Mouse (Mus musculus) heart, postnatal 10 days (tissue): ENCODE data around the gene Pdilt. TPM values are rescaled to one million over a fixed set of nuclear protein-coding genes. Genes with fewer than 3 reads are reported as not detected.

Source experiments
- DNase-seq, 2 experiments: peaks; one replicate each; pipeline ENCODE4 v3.0.0; 2021
- intact Hi-C: fragments of 180-260 bp; cut with DNase I; formaldehyde crosslinking; loops from one replicate; pipeline ENCODE4 v1.15.1; 2025
- total RNA-seq, 2 experiments: library from RNA; stranded (reverse); gene quantifications; 2 replicates each; pipeline ENCODE4 v1.2.3; 2021

The Pdilt gene
- total RNA-seq, 2 experiments from 2014 or later = not detected

DNA sequence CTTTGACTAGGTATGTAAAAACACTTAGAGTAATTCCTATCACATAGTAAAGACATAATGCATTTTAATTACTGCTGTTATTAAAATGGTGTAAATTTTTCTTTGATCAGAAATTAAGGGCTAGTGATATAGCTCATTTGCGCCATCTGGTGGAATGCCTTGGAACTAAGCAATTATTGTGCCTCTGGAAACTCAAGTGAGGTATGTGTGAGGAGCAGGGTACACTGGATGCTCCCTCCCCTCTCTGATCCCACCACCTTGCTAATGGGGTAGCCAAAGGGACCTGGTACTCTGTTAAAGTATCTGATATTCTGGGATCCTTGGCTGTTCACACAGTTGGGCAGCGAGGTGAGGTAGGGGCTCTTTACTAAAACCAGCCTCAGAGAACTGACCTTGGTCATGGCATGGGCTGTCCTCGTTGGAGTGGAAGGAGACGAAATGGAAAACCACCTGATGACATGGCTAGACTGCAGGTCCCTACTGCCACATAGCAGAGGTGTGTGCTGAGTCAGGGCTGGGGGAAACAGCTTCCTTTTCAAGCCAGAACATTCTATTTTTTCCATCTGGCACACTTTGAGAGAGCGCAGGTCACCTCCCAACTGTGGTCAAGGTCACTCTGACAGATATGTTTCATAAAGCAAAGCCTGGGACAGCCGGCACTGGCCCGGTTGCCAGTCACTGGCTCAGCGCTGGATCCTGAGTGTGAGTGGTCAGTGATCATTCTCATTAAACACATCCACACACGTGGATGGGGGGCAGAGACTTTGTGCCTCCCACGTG, 7.6 kb downstream of the Pdilt start:
- intact Hi-C loops = loop anchor here (10.0 kb wide), 3 partner anchors 159 to 751 kb away; no protein-coding TSS in a partner anchor
- DNase-seq = peak; percentile 25 to 62

DNA sequence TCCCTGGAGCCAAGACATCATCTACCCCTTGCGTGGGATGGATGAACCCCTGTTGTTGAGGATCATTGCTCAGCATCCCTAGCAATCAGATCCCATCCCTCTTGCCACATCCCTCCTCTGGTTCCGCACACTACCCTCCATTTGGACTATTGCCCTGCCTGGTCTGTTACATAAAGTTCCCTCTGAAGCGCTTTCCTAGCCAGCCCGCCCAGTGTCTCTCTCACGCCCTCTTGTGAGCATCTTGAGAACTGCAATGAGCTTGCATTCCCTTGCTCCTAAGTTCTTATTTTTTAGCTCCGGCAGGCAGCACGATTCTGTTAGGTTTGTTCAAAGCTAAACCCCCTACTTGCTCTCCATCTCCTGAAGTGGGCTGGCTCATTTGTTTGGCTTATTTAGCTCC, 10.2 kb downstream of the Pdilt start:
- intact Hi-C loops = loop anchor here (10.0 kb wide), 3 partner anchors 162 to 748 kb away; no protein-coding TSS in a partner anchor
- DNase-seq = peak in 1 of 2 experiments; percentile 26

DNA sequence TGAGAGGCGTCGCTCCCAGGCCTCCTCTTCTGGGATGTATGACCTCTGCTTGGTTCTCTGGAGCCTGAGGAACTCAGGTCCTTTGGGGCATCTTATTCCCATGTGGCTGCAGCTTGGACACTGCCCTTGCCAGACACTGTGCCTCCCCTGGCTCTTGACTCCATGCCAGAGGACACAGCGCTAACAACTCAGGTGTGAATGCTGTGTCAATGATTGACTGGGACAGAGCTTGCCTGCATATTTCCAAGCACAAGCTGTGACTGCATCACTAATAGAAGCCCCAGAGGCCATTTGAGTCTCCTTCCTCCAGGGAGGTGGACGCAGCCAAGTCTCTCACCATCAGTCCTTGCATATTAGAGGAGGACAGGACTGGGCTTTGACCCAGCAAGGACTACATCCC, 12.1 kb downstream of the Pdilt start:
- DNase-seq = no peak
- intact Hi-C loops = loop anchor here (10.0 kb wide), 3 partner anchors 164 to 746 kb away; no protein-coding TSS in a partner anchor

DNA sequence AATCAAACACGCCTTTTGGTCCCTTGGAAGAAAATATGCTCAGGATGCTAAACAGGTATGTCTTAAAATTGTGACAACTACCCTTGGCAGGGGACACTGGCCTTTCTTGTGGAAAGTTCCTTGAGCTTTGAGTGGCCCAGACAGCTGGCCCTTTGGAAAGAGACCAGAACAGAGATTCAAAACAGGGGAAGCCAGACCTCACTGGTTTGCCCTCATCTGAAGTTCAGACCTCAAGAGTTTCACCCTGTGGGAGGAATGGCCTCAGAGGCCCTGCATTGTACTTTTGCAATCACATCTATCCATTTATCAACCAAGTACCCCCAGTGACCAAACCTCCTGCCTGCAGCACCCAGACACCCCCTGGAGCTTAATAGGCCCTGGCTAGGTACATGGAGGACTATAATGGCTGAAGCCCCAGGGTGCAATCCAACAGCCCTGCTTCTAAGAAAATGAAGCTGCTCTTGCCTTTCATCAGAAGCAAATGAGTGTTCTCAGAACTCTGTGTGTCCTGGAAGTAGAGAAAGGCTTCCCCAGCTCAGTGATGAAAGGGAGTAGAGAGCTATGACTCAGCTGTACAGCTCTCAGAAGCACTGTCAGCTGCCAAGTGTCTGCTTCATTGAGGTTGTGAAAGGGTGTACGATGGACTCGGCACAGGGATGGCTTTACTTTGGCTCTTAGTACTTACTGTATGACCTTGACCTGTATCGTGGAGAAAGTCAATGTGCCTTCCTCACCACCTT, 33.1 kb downstream of the Pdilt start:
- no peak for DNase-seq
- intact Hi-C loops = no loop called here

DNA sequence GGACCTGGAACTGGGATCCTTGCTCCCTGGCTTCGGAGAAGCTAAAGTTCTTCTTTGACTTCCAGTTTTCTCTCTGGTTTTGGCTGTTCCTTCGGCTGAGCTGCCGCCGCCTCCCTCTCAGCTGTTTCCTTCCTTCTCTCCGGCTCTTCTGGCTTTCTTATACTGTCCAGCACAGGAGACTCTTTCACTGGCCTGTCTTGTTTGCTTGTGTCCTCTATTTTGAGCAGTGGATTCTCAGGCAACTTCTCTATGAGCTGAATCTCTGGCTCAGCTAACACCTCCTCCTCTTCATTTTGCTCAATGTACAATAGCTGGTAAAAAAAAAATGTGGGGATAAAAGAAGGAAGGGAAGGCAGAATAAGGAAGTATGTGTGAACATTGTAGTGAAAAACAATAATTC, 36.6 kb downstream of the Pdilt start:
- intact Hi-C loops = no loop called here

DNA sequence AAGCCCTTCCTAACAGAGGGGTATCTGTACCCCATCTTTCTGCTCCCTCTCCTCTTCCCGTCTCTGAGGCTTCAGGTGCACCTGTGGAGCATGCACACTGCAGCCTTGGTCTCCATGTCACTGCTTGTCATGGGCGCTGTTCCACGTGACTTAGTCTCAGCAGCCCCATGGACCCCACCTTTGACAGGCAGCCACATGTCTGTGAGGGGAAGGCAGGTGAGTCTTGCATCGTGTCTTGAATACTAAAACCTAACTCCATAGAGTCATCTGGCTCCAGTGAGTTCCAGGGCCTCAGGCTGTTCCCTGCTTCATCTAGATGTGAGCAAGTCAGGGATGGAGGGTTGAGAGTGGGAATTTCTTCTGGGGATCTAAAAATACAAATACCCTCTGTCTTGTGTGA, 39.1 kb downstream of the Pdilt start:
- no peak for DNase-seq
- intact Hi-C loops = no loop called here

More for the DNA sequence above, 36.6 kb downstream of the Pdilt start:
- no peak for DNase-seq

DNA sequence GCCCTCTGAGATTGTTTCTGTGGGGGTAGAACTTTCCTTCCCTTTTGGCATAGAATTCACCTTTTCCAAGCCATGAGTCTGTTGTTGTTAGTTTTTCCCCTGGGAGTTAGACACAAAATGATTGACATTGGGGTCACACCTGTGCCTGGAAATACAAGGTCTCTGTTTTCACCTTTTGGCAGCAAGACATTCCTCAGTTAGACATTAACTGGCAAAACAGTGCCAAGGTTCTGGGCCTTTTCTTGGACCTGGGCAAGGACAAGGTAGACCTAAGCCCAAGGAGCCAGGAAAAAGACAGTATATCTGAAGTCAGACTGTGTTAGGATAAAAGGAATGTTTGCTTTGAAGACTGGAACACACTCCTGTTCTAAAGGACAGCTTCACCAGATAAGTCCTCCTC, 44.0 kb downstream of the Pdilt start, which contains the start of gene Umod:
Gene Umod (minus strand): TSS at position 27 of the 400 bp plus-strand sequence.
- intact Hi-C loops = no loop called here
- no peak for DNase-seq

DNA sequence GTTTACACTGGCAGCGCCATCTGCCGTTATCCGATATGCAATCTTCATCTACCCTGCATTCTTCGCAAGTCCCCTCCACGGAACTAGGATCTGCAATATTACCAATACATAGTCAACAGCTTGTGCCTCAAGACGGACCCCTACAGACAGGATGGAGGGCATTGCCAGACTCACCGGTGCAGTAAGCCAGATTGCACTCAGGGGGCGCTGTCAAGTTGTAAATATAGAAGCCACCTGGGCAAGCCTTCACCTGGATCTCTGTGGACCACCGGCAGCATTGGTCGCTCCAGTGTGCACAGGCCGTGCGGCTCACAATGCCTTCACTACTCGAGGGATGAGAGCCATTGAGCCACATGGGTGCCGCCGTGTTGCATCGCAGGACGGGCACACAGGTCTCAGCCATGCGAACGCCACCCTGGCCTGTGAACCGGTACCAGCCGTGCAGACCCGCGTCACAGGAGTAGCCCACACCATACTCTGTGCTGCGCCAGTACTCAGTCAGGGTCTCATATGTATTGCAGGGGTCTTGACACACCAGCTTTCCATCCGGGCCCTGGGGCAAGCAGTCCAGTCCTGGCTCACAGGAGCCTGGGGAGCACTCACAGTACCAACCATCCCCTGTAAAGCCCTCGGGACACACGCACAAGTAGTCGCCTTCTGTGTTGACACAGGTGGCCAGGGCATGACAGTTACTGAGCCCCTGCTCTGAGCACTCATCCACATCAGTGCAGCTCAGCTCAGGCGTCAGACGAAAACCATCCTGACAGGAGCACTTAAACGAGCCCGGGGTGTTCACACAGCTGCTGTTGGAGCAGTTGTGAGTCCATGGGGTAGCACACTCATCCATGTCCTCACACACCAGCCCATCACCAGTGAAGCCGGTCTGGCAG, 46.5 kb downstream of the Pdilt start:
- intact Hi-C loops = no loop called here
- DNase-seq = no peak

DNA sequence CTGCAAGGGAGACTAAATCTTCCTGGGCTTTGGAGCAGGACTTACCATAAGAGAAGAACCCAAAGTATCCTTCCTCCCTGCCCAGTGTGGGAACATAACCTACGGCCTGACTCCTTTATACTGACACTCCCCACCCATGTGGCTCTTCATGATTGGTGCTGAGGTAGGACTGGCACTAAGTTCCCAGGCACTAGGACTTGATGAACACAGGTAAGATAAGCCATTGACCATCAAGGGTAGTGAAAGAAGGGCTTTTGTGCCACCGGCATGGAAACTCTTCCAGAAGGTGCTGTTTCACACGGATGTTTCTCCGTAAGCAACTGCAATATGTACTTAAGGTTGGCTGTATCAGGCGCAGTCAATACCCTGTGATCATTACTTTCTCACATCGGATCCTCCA, 64.1 kb downstream of the Pdilt start, which contains the start of gene Gp2:
Gene Gp2 (minus strand): TSS at position 101 of the 400 bp plus-strand sequence.
- no peak for DNase-seq
- intact Hi-C loops = no loop called here

DNA sequence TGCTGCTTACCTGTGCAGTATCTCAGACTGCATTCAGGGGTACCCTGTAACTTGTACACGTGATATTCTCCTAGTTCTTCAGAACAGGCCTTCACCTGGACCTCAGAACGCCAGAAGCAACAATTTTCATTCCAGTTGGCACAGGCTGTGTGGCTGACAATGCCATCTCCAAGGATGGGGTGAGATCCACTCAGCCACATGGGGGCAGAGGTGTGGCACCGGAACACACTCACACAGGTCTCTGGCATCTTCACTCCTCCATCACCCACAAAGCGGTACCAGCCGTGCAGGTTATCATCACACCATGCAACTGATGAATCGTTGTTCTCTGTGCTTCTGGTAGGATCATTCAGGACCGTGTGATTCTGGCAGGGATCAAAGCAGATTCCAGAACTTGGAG, 69.1 kb downstream of the Pdilt start:
- intact Hi-C loops = no loop called here
- DNase-seq = no peak

DNA sequence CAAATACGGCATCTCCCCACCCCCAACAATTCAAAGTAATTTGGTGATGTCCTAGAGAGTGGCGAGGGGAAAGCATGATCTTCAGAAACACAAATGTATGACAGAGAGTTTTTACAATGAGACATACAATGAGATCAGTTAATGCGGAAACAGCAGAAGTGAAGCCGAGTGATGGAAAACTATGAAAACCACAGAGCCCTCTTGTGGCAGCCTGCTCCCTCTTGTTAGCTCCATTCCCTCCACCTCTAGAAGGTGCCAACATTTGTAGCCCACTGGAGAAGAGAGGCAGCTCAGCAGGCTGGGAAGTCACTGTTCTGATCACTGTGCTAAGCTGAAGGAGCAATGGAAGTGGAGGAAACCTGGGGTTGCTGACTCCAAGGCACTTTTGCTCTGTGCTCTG, 79.4 kb downstream of the Pdilt start:
- DNase-seq = no peak
- intact Hi-C loops = no loop called here

DNA sequence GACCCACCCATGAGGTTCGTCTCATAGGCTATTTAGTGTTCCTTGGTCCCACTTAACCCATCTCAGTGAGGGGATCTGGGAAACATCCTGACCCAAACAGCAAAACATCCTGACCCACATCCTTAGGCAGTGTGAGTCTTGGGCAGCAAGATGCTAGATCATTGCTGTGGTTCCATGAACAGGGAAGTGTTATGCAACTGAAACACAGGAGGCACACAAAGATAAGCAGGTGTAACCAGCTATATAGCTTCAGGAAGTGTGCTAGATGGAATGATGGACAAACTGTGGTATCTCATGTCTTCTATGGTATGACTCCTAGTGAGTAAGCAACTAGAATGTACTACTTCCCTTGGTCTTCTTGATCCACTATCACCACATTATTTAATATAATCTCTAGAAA, 81.4 kb downstream of the Pdilt start:
- intact Hi-C loops = no loop called here
- DNase-seq = no peak

Other genes with a start within 250 kb of the Pdilt start
- under 1 TPM in 1 of 2 experiments, not detected in 1; 0.14 TPM for gene Gp2, start 64.2 kb downstream of the Pdilt start, total RNA-seq
- gene Umod, start 44.2 kb downstream of the Pdilt start, total RNA-seq = not detected
- gene Acsm5, start 4.0 kb downstream of the Pdilt start, total RNA-seq = under 1 TPM; 0.38 to 0.55 TPM
- gene Acsm2, start 30.9 kb upstream of the Pdilt start, total RNA-seq = not detected
- not detected for gene Acsm1, start 83.5 kb upstream of the Pdilt start, total RNA-seq
- not detected for gene Acsm4, start 166.5 kb upstream of the Pdilt start, total RNA-seq
- gene Thumpd1, start 197.3 kb upstream of the Pdilt start, total RNA-seq = 10 to 100 TPM; 21.1 to 22.8 TPM
- under 1 TPM; 0.62 to 0.67 TPM for gene Acsm3, start 237.4 kb upstream of the Pdilt start, total RNA-seq